Mouse (Mus musculus): ENCODE results near the gene Hmcn1.

GRCm38 (mm10) chr1:150742376-150743087, 250.7 kb downstream of the Hmcn1 start:
- TF ChIP-seq POLR2A (IDR thresholded peaks at IDR 0.05; ENCODE audit: borderline replicate concordance, insufficient read depth, low read length) (no peak), CTCF (IDR thresholded peaks at IDR 0.05; ENCODE audit: borderline replicate concordance, insufficient read depth, low read depth, low read length) (no peak)
